Mouse (Mus musculus) gastrocnemius, adult 18-20 months (tissue): Measurements from ENCODE around the gene Hoxb8. TPM values are rescaled to one million over a fixed set of nuclear protein-coding genes. Genes with fewer than 3 reads are reported as not detected.

Experiments used
- DNase-seq: peaks from one replicate; pipeline ENCODE4 v3.0.0; 2021; ENCODE audit warnings: low spot score
- total RNA-seq, 2 experiments: library from RNA; stranded (reverse); gene quantifications; 2 replicates each; pipeline ENCODE4 v1.2.3; 2021

The Hoxb8 gene
- total RNA-seq, 2 experiments from 2014 or later = 0.09 TPM; not detected in 1

- DNase-seq = no peak
Observed at GRCm38 (mm10) chr11:96267021-96267920, 14.4 kb upstream of the Hoxb8 start.

DNA sequence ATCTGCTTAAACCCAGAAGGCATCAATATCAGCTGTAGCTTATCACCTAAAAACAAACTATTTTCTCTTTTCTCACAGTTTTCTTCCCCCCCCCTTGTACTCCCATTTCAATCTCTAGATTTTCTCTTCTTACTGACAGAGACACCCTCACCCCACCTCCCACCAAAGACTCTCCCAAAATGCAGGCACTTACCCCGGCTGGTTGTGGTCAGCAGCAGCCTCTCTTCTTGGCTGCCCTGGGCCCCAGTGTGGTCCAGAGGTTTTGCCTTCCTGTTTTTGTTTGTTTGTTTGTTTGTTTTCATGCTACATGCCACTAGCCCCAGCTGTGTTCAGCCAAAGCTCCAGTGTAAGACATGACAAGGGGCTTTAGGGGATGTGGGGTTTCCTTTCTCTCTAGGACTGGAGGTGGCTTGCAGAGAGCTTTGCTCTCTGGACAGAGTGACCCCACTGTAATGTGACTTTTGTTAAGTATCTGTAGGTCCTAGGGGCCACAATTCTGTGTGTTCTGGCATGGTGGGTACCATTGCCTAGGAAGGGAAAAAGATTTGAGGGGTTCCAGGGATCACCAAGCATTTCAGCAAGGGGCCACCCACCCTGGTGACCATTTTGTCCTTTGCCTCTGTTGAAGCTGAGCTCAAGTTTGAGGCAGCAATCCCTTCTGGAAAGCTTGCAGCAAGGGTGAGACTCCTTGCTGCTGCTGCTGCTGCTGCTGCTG is 13.5 kb upstream of the Hoxb8 start:
- DNase-seq = no peak

DNA sequence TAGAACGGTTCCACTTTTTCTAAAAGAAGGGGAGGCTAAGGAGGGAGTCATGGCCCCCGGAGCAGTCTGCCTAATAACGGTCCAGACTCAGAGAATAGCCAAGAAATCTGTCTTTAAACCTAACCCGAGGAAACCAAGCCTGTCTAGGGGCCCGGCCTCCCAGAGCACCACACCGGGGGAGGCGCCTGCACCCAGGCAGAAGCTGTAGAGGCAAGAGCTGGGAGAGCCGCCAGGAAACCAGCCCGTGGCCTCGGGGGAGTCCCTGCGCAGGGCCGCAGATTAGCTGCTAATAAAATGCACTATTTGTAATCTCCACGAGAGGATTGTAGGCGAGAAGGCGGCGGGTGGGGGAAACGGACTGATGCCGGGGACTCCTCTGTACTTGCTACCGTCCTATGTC is 11.8 kb upstream of the Hoxb8 start:
- DNase-seq = no peak

DNA sequence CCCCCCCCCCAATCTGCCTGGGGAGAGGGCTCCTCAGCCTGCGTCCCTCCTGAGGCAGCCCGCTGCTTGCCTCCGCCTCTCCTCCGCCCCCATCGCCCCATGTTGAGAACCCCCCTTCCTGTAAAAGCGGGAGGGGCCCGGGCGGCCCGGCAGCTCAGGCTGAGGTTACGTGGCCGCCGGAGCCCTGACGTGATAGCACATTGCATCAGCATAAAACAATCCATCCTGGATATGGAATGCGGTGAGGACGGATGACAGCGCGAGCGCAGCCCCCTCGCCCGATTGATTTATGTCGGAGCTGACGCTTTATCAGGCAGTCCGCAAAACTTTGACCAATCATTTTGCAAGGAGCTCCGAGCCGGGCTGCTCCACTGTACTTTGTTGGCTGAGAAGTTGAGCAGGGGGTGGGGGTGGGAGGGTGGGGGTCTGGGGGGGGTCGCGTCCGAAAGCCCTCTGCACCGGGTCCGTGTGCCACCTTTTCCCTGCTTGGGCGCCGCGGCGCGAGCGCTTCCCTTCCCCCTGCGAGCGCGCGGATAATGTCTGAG is 10.6 kb upstream of the Hoxb8 start, which contains the start of gene Hoxb9:
Gene Hoxb9, plus strand, starts transcription at position 462 of the 545 bp plus-strand sequence.
- no peak for DNase-seq

DNA sequence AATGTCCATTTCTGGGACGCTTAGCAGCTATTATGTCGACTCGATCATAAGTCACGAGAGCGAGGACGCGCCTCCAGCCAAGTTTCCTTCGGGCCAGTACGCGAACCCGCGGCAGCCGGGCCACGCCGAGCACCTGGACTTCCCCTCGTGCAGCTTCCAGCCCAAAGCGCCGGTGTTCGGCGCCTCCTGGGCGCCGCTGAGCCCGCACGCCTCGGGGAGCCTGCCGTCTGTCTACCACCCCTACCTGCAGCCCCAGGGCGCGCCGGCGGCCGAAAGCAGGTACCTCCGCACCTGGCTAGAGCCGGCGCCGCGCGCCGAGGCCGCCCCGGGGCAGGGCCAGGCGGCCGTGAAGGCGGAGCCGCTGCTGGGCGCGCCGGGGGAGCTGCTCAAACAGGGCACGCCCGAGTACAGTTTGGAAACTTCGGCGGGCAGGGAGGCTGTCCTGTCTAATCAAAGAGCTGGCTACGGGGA is 10.1 kb upstream of the Hoxb8 start:
- no peak for DNase-seq

GRCm38 (mm10) chr11:96272024-96272921 is 9.4 kb upstream of the Hoxb8 start:
- DNase-seq = no peak

DNA sequence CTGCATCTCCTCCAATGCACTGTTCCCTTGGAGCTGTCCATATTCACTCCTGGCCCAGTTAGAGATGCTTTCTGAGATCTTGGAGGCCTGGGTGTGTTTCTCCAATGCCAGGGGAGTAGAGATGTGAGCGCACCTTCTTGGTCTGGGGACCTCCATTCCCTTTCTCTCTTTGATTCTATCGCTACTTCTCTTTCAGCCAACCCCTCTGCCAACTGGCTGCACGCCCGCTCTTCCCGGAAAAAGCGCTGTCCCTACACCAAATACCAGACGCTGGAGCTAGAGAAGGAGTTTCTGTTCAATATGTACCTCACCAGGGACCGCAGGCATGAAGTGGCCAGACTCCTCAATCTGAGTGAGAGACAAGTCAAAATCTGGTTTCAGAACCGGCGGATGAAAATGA is 7.3 kb upstream of the Hoxb8 start:
- no peak for DNase-seq

- no peak for DNase-seq
Observed at GRCm38 (mm10) chr11:96275896-96276295, 5.8 kb upstream of the Hoxb8 start.

GRCm38 (mm10) chr11:96277151-96278044 is 4.3 kb upstream of the Hoxb8 start:
- no peak for DNase-seq

GRCm38 (mm10) chr11:96278324-96278723 is 3.4 kb upstream of the Hoxb8 start:
- DNase-seq = no peak

GRCm38 (mm10) chr11:96278773-96279172 is 2.9 kb upstream of the Hoxb8 start:
- DNase-seq = peak; percentile 83

GRCm38 (mm10) chr11:96279421-96280233 is 2.1 kb upstream of the Hoxb8 start:
- DNase-seq = no peak

DNA sequence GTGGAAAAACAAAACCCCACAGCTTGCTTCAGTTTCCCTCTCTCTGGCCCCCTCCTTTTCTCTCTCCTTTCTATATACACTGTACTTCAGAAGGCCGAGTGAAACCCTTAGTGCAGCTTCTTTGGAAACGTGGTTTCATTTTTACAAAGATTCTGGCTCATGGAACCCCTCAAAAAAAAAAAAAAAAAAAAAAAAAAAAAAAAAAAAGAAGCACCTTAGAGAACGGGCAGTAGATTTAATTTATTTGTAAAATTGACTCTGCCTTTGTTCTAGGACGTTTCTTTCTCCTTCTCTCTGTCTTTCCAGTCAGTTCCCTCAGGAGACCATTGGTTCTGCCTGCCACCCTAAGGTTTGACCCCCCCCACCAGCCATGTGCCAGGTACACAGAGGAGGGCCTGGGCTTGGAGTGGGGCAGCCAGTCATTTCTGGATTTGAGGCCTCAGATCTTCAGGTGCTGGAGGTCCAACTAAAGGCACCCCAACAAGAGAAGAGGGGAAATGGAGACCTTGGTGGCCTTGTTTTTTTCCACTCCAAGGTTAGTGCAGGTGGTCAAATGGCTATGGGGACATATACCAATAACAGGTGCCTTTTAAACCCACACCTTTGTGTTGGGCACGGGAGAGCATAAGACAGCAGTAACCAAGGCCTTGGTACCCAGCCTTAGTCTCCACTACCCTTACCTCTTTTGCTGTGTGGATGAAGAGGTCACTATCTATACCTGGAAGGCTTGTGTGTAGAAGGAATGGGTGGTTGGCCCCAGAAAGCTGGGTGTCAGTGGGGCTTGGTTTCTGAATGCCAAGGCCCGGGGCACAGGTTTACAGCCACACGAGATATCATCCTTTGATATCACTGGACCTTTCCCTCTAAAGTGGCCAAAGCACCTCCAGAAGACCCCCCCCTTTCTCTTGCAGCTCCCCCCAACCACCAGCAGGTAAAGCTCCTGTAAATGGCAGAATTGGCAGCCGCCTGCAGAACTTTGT is 1.0 kb upstream of the Hoxb8 start:
- DNase-seq = no peak

GRCm38 (mm10) chr11:96281396-96281795 is 309 bp upstream of the Hoxb8 start:
- no peak for DNase-seq

- DNase-seq = no peak
Observed at GRCm38 (mm10) chr11:96282795-96283430, 1.2 kb downstream of the Hoxb8 start.

GRCm38 (mm10) chr11:96284041-96284749 is 2.5 kb downstream of the Hoxb8 start:
- DNase-seq = no peak
